Mouse (Mus musculus): ENCODE measurements around the gene Wfdc15a.
"Not testable (repeated sequence)": the region's sequence is repeated elsewhere in the genome, so short reads cannot be mapped to it uniquely, and the experiment has no call there.

The Wfdc15a gene

DNA sequence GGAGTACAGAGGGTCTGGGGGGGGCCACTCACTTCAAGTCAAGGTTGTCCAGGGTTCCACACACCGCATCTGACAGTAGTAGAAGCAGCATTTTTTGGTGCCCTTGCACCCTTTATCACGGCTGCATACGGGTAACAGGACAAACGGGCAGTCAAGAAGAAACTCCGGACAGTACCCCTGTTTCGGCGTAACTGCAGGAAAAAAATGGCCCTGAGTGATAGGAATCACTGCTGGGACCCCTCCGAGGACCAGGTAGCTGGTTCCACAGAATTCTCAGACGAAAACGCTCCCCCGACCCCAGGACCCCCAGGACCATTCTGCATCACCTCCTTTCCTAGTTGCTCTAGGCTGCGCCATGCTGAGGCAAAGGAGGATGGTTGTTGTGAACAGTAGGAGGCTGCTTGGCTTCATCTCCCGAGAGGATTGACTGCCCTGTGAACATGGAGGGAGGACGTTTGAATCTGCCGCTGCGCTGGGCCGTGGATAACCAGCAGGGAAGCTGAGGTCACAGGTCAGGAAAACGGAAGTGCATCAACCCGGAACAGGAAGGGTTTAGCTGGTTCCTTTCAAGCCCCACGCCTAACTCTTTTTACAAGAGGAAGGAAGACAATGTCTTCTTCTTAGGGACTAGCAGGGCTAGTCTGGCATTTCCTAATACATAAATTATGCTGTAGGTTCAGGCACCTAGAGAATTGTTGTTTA is at the start of gene Wfdc15a:
TSS of gene Wfdc15a (minus strand) at position 505 of the 702 bp plus-strand sequence.
- DNase-seq: no peak

DNA sequence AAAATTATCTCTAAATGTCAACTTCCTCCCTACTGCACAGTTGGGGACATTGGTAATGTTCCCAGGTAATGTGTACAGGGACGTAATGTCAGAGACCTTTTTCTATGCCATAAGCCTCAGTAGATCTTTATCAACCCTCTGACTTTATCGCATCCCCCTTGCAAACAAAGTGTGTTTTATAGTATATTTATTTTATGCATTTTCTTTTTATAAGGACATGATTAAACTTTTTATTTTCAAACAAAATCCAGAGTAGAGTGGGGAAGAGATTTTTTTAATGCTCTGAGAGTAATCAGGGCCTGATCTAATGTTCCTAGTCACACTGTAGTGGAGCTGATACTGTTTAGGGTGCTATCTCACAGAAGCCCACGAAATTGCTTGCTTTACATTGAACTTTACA is 38.4 kb upstream of the Wfdc15a start, which contains the start of gene Svs2:
TSS of gene Svs2 (minus strand) at position 101 of the 400 bp plus-strand sequence.
- no peak for DNase-seq

DNA sequence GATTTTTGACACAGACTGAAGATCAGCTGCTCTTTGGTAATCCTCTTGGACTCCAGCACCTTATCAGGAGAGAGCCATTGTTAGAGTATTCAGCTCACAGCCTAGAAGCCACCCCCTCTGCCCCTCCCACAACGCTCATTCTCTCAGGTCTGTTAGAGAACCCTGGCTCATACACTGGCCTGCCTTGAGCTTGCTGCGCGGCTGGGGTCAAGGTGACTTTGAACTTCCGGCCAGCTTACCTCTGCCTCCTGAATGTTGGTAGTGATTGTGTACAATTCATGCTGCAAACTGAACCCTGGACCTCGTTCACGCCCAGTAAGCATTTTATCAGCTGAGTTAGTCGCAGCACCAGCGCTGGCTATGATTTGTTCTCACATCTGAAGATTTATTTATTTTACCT is 32.7 kb upstream of the Wfdc15a start:
- no peak for DNase-seq

DNA sequence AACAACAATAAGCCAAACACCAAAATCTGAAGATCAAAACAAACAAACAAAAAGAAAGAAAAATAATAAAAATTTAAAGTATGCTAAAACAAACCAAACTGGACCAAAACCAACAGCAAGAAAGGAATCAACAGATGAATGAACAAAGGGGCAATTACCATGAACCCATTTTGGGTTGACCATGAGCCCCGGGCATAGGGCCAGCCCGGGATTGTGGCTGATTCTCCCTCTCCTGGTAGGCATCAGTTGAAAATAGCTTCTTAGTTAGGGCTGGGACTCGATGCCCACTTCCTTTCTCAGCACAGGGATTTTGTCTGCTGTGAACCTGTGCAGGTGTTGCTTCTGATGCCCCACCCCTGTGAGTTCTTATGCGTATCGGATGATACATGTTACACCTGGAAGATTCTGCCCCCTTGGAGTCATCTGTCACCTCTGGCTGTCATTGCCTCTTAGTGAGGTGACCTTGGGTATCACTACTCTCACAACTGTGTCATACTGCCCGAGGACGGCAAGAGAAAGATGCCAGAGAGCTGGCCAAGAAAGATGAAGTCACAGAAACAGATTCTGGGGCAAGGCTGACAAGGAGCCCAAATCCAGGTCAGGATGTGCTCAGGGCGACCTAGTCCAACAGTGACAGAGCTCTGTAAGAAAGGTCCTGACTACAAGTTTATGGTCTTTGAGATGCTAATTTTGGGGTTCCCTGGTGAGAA is 28.6 kb upstream of the Wfdc15a start:
- no peak for DNase-seq

DNA sequence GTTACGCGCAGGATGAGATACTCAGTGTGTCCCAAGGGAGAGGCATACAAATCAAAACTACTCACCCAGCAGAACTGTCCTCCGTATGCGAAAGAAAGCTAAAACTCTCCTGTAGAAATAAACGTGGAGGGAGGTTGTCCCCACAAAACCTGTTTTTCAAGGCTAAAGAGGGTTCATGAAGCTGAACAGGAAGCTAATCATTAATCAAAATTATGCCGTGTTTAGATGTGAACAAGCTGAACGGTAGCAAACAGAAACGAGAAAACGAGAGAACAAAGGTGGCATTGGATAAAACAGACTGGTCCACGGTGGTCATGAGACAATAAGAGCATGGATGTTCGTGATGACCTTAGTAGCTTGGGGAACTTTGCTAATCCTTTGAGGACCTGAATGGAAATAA is 21.6 kb upstream of the Wfdc15a start, which contains the start of gene Wfdc15b:
TSS of gene Wfdc15b (minus strand) at position 139 of the 400 bp plus-strand sequence.
- DNase-seq: no peak

DNA sequence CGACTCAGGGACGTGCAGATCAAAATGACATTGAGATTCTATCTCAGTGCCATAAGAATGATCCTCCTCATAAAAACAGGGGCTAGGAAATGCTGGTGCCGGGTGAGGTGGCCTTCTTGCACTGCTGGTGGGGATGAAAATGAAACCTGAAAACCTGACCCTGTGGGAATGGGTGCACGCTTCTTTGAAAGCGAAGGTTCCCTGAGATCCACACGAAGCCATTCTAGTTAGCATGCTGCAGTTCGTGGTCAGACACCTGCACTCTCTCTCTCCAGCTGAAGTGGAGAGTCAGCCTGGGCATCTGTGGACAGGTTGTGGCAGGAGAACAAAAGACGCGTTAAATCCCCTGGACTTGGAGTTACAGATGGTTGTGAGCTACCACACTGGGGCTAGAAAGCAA is 19.4 kb upstream of the Wfdc15a start:
- DNase-seq: no peak

DNA sequence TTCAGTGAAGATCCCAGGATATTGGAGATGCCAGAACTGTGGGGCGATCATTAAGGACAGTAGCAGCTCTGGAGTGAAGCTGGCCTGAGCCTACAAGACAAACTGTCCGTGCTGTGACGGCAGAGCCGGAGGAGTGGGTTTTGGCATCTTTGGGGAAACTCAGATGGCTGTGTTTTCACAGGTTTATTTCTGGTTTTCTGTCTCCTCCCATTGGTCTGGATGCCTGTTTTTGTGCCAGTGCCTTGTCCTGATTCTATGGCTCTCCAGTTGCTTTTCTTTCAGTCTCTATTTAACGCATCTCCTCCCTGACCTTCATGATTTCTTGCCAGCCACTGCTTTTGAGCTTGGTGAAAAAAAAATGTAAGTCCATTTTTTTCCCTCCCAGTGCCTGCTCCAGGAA is 12.8 kb upstream of the Wfdc15a start:
- DNase-seq: no peak

DNA sequence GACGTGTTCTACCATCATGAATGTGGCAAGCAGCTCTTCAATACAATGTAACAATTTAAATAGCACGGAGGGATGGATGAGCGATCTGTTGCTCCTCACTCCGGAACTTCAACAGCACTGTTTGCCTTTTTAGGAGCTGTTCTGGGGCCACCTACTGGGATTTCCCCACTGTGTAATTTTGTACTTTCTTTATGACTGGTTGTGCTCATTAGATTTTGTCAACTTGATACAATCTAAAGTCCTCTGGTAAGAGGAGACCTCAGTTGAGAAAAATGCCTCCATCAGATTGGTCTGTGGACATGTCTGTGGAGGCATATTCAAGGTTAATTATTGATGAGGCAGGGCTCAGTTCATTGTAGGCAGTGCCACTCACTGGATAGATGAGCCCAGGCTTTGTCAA is 11.0 kb upstream of the Wfdc15a start:
- no peak for DNase-seq

DNA sequence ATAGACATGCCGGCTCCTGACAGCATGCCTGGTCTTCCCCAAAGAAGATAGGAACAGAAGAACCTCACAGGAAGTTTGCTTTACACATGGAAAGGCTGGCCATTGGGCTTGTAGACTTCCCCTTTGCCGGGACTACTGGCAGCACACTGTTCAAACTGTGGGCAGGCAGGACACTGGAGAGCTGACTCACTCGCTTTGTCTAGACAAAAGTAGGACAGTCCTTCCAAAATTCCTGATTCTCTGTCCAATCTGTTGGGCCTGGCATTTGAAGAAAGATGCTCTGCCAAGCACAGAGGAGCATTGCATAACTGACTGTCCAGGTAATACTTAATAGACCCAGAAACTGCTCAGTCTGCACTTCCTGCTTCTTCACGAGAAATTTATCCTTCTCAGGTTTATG is 6.7 kb upstream of the Wfdc15a start:
- no peak for DNase-seq

DNA sequence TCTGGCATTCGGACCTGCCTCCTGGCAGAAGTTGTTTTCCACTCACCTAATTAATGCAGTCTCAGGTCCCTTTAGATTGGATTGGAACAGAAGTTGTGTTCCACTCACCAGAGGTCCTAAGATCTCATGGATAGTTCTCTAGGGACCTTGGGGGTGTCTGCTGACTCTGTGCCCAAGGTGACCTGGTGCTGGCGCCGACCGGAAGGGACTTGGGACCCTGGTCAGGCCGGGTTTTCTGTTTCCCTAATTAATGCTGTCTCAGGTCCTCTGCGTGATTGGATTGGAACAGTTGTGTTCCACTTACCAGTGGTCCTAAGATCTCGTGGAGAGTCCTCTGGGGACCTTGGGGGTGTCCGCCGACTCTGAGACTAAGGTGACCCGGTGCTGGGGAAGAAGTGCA is 6.1 kb upstream of the Wfdc15a start:
- DNase-seq: not testable (repeated sequence)

DNA sequence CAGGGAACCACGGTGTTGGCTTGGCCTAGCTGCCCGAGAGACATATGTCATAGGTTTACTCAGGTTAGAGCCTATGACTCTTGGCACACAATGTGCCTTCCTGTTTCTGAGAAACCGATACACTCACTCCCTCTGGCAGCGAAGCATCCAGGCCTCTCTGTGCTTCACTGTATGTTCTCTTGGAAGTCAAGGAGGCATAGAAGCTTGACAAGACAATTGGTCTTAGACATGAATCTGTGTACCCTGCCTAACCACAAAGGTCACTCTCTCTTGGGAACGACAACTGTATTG is 3.3 kb downstream of the Wfdc15a start:
- no peak for DNase-seq

DNA sequence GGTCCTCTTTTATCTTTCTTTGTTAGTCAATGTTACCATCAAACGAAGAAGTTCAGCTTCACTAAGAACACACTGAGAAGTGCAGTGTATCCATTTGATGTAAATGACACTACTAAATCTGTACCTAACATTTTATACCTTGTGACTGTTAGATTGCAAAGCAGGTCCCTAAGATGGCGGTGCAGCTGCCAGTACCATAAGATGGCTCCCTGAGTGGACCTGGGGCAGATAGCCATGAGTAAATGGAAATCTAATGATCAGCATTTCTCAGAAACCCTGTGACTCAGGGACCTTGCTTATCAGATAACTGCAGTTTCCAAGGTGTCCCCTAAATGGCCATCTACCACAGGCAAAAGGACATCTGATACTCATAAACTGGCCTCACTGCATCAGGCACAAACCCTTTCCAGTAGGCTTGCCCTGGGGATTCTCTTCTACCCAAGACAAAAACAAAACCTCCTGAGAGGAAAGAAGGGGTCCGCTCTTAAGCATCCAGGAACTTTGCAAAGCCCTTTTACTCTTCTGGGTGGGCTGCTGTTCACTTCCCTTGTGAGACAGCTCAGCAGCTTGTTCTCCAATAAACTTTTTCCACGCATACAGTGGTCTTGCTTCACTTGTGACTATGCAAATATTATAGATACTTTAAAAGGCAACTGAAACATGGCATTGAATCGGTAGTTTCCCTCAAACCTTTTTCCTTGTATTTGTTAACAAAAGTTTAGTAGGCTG is 3.8 kb downstream of the Wfdc15a start:
- no peak for DNase-seq

DNA sequence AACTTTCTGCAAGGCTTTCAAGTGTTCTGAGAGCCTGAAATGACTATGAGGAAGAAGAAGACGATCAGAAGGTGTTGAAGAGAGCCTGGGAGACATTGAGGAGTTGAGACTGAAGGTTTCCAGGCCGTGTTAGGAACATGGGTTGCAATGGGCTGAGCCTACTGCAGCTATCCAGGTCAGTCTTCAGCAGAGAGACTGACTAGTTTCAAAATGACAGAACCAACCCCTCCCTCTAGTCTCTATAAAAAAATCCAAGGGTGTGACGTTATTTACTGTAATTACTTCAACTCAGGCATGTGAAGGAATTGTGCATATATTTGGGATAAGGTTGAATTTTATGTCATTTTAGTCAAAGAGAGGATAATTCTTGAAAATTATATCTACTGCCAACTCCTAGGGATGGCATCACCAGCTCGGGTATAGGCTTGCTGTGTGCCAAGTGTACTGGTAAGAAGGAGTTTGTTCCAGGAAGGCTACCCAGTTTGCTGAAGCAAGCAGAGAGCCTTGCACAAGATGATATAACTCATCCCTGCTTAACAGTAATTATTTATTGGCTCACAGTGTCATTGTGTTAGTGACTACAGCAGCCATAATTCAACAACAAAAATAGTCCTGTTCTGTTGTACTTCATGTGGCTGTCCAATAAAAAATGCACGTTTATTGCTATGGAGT is 4.8 kb downstream of the Wfdc15a start:
- no peak for DNase-seq

DNA sequence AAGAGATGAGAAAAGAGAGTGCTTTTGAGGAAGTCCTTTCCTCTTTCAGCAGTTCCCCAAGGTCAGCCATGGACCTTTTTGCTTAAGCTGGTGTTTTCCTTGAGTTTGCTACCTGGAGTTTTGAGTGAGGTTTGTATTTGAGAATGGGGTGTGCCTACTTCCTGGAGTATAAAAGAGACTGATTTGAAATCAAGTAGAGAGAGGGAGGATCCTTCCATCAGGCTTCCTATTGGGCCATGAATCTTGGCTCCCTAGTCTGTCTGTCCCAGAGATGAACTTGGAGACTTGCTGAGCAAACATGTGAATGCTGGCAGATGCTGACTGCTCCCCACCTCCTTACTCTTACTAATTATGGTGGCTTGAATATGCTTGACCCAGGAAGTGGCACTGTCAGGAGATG is 7.7 kb downstream of the Wfdc15a start:
- DNase-seq: no peak

DNA sequence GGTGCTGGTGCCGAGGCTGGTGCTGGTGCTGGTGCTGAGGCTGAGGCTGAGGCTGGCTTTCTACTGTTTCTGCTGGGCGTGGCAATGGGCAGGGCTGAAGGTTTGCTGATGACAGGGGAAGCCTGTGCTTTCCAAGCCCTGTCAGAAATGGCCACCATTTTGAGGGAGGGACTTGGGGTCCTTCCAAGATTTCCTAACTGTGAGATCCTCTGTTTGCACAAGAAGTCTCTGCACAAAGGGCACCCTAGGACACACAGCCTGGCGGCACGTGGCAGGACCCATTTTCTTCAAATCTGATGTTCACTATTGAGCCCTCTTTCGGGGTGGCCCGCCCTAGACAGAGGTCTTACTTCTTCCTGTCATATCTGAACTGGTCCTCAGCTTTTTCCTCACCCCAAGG is 9.4 kb downstream of the Wfdc15a start, which contains the start of gene Wfdc12:
TSS of gene Wfdc12 (minus strand) at position 33 of the 400 bp plus-strand sequence.
- no peak for DNase-seq

DNA sequence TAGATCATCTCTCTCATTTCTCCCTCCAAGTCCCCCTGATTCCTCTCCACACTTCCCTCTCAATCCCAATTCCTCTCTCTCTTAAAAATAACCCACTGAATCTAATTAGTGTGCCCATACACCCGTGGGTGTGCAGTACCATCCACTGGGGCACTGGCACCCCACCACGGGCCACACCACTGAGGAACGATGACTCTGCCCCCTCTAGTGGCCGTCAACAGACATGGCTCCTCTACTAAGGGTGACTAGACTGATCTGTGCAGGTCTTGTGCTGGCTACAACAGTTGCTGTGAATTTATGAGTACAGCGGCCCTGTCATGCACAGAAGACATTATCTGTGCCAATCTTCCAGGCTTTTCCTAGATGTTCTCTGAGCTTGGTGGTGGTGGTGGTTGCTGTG is 11.2 kb downstream of the Wfdc15a start:
- DNase-seq: no peak

DNA sequence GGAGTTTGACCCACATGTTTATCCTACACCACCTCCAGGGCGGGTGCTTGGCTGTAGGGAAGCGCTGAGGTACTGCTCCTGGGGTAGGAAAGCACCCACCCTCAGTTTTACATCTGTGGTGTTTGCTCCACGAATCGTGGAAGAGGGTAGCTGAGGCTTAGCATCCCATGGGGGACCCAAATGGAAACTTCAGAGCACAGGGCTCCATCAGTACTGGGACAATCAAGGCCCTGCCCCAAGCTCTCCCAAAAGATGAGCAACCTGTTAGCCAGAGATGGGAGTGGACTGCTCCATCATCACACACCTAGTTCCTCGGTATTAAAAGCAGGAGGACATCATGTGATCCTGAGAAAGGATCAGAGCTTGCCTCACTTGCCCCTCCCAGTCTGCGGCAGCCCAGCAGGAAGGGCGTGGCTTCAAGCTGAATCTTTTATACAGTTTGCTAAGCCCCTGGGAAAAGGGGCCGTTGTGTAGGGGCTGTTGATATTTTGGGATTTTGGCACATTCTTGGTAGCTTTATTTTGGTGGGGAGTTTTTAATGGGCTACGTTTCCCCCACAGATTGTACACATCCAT is 15.7 kb downstream of the Wfdc15a start:
- DNase-seq: no peak

DNA sequence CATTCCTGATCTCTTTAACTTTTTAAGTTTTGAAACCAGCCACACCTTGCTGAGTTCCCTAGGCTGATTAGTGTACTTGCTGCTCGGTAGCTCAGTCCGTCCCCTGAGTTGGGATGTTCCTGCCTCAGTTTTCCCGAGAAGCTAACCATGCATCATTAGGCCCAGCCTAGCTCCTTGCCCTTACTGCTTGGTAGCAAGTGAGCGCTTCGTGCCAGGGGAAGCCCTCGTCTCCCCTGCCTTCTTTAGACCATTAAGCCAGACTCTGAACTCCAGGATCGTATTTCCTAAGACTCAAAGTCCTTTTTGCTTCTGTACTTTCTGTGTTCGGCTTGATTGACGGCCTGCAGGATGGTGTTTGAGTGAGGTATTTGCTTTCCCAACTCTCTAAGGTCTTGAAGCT is 16.6 kb downstream of the Wfdc15a start:
- DNase-seq: no peak

DNA sequence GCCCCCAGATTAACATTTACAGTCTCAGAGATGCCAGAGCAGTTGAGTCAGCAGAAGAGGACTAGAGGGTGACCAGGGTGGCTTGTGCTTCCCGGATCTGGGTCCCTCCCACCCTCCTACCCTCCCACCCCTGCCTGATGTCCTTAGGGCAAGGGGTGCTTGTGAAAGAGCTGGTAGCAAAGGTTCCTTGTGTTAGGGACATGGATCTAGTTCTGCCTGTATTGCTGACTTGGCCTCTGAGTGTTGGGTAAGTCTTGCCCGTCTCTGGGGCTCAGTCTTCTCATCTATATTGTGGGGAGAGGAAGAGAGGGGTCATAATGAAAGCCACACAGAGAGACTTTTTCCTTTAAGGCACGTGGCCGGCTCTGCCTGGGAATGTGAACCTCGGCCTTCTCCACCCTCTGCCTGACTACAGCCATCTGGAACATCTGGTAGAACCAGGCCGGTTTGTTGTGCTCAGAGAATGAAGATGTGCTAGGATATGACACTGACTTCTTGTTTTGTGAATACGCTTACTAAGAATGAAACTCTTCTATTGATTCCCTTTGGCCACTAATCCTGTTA is 17.2 kb downstream of the Wfdc15a start, which contains the start of gene Wfdc5:
TSS of gene Wfdc5 (minus strand) at position 51 of the 564 bp plus-strand sequence.
- no peak for DNase-seq

DNA sequence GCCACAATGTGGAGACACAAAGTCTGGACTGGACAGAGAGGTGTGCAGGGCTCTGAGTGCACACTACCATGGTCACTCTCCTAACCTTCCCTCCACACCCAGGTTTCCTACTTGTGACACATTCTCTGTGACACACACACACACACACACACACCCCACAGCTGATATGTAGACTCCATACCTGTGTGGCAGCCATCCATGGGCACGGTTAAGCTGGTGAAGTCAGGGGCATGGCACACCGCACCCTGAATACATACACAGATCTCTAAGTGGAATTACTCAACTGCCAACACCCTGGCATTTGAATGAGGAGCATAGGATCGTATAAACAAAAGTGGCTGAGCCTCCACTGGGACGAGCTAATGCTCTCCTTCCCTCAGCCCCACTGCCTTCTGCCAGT is 19.2 kb downstream of the Wfdc15a start:
- DNase-seq: no peak

DNA sequence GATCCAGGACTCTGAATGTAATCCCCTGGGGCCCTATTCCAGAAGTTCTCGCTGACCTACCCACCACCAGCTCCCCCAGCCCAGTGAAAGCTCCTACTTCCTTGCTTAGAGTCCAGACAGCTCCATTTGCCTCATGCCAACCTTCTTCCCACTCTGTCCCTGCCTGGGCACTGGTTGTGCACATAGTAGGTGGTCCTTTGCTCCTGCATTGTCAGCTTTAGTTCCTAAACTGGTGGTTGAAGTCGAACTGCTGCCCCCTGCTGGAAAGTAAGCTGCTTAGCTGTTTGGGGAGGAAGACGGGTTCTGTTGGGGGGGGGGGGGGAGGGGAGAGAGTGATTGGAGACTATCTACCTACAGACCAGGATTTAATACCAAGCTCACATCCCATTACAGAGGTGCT is 19.8 kb downstream of the Wfdc15a start:
- DNase-seq: peak; percentile 32 to 35

DNA sequence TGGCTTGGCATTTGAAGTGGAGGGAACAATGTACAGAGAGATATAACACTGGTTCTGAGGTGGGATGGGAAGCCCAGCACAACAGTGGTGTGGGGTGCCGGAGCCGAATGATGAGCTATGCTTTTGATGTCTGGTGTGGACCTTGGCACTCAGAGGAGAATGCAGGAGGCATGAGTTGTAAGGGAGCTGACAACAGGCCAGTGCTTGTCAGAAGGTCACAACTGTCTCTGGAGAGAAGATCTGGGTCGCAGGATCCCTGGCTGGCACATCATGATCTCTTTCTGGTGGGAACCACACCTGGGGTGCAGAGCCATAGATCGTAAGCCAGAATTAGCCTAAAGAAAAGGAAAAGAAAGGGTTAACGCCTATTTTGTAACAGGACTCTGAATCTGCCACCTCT is 22.1 kb downstream of the Wfdc15a start:
- no peak for DNase-seq

DNA sequence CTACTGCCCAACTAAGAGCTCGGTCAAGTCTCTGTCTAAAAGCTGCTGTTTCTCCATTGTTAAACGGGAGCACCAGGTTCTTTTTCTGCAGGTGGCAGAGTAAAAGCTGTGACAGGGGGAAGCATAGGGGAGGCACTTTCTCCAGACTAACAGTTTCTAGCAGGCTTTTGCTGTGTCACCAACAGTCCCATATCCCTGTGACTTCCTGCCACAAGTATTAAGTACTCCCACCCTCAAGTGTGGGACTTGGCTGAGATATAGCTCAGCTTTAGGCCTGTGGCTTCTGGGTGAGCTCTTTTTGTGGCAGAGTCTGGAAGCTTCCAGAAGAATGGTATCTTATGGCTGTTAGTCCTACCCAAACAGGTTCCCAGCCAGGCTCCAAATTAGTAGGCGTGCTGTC is 24.1 kb downstream of the Wfdc15a start:
- no peak for DNase-seq
